In the genomic region with DNA sequence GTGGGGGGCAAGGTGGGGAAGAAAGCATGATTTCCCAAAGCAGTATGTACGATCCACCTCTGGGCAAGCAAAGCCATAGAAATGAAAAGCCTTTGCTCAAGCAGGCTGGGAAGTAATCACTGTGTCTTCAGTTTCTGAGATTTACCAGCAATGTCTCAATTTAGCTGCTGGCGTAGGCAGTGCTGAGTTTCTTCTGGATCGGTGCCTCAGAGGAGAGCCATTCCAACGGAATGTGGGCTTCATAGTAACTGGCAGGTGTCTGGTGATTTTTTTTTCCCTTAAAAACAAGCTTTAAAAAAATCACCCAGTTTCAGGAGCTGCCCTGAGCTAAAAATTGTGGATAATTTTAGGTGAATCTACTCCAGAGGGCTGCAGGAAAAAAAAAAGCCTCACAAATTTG, we compare ENCODE assay signal across 18 mouse cellular contexts. TPM values are rescaled to one million over a fixed set of nuclear protein-coding genes. Genes with fewer than 3 reads are reported as not detected.
DNase-seq lines count a peak whose midpoint lies in the region; ATAC-seq lines count a peak whose summit lies in the region.
"Had no signal": no experiment of that assay in that cellular context is flagged by ENCODE, and none has a peak within 500 bp of the region (broad histone marks: within the 10 kb centered on the region; RNA-seq: fewer than 3 reads in every experiment).

No protein-coding gene starts in this region.

- no peaks in the 10 kb centered on the region for H3K9me3 ChIP-seq in forebrain, embryonic 13.5 days (replicated peaks)
- H3K9me3 ChIP-seq: midbrain, embryonic 13.5 days had no signal

- no peak overlapping the region for H3K27ac ChIP-seq in forebrain, embryonic 13.5 days
- H3K27ac ChIP-seq: hindbrain, embryonic 14.5 days; midbrain, embryonic 13.5 days had no signal

- no peak for ATAC-seq in forebrain, embryonic 13.5 days
- ATAC-seq: activated CD4-positive, CD25-positive, alpha-beta regulatory T cell, adult 4 months; midbrain, embryonic 13.5 days had no signal

- H3K4me3 ChIP-seq in forebrain, embryonic 13.5 days, result no peak overlapping the region
- H3K4me3 ChIP-seq: midbrain, embryonic 13.5 days had no signal

- H3K4me2 ChIP-seq in forebrain, embryonic 13.5 days, result no peak overlapping the region
- H3K4me2 ChIP-seq: hindbrain, embryonic 14.5 days; midbrain, embryonic 13.5 days had no signal

- peaks cover 6% of the 10 kb centered on the region; the same call in 1 of the 2 replicates for H3K4me1 ChIP-seq in forebrain, embryonic 13.5 days
- H3K4me1 ChIP-seq: midbrain, embryonic 13.5 days had no signal

- peak; percentile 25 to 61 for DNase-seq in layer of hippocampus, adult 18-20 months (ENCODE audit: low spot score in 2 of 2)
- DNase-seq in layer of hippocampus, postnatal 10 days (ENCODE audit: low spot score in 2 of 2), result no peak
- peak; percentile 43 to 64 for DNase-seq in frontal cortex, postnatal 14 days (ENCODE audit: low spot score in 2 of 2)
- peak; percentile 64 to 95 for DNase-seq in left cerebral cortex, postnatal 25 days (ENCODE audit: low spot score in 2 of 2)
- peak; percentile 85 for DNase-seq in telencephalon, adult 2 months (ENCODE audit: low read depth, low spot score)
- no peak for DNase-seq in spleen, postnatal 10 days (ENCODE audit: low spot score in 2 of 2)
- DNase-seq: cerebellum, adult 11 months; embryo, embryonic 11 days; gastrocnemius, postnatal 10 days; kidney, adult 11 months; kidney, postnatal 14 days; lung, adult 18-20 months; lung, postnatal 4 days; thymus, adult 18-20 months had no signal

- H3K9ac ChIP-seq in forebrain, embryonic 13.5 days, result no peak overlapping the region
- H3K9ac ChIP-seq: hindbrain, embryonic 14.5 days; midbrain, embryonic 13.5 days had no signal

- H3K27me3 ChIP-seq in forebrain, embryonic 13.5 days, result no peaks in the 10 kb centered on the region
- H3K27me3 ChIP-seq: midbrain, embryonic 13.5 days had no signal

- intact Hi-C loops in left cerebral cortex, postnatal 25 days (cut with DNase I), result no loop called here

- WGBS in forebrain, embryonic 13.5 days, result 89% methylated on average over 4 of the region's 4 CpGs

- H3K36me3 ChIP-seq in forebrain, embryonic 13.5 days (ENCODE audit: poor library complexity, severe bottlenecking), result no peaks in the 10 kb centered on the region
- H3K36me3 ChIP-seq: midbrain, embryonic 13.5 days had no signal

RNA-seq across cellular contexts. Expression of a gene that starts 5.2 kb away (rescaled TPM):
- total RNA-seq in layer of hippocampus, adult 18-20 months (2021), result not detected
- under 1 TPM in 1 of 2 experiments, not detected in 1; 0.11 TPM for total RNA-seq in layer of hippocampus, postnatal 10 days (2021)
- under 1 TPM; 0.11 to 0.64 TPM for total RNA-seq in left cerebral cortex, postnatal 25 days (2021)
- 0.08 TPM in 1 of 2 replicates, not detected in the other for polyA plus RNA-seq in forebrain, embryonic 13.5 days (2015; fragmentation: Nextera tagmentation; extraction: Ambion mirVana)
- total RNA-seq: gastrocnemius, postnatal 10 days had no signal

Comparison
In these comparisons a context has a peak if more than half of its experiments do, and no peak if none do; other contexts are left out.
1. DNase-seq: peak in layer of hippocampus, adult 18-20 months (2 of 2), frontal cortex, postnatal 14 days (2 of 2), left cerebral cortex, postnatal 25 days (2 of 2) and telencephalon, adult 2 months (single experiment); none in layer of hippocampus, postnatal 10 days (0 of 2) and spleen, postnatal 10 days (0 of 2).